Mouse (Mus musculus): ENCODE data around the gene Otud7a. TPM values are rescaled to one million over a fixed set of nuclear protein-coding genes. Genes with fewer than 3 reads are reported as not detected.

Otud7a gene
- polyA plus RNA-seq (2017; shearing (Covaris generic)): not detected

DNA sequence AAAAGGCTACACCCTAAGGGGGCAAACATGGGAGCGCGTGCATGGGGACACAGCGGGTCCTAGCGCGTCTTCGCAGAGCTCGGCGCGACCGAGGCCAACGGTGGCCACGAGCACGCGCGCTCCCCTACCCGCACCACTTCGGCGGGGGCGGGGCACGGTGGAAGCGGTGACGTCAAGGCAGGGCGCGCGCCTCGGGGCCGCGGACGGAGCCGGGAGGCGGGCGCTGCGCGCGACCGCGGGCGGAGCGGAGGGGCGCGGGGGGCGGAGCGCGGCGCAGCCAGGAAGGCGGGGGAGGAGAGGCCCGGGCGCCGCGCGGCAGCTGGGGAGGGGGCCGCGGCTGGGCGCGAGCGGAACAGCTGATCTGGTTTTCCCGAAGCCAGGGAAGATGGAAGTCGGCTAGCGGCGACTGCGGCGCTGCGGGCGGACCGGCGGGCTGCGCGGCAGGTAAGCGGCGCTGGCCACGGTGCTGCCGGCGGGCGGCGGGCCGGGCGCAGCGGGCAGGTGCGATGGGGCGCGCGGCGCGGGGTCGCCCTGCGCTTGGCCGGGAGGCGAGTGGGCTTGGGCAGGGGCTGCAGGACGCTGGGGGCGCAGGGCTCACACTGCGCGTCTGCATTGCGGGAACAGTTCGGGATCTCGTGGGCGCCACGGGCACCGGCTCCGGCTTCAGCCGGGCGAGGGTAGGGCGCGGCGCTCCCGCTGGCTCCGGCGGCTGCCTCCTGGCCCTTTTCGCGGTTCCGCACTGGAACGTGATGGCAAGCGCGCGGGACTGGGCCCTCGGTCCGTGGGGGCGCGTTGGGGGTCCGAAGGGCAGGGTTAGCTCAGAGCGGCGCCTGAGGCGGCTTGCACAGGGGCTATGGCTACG, at the start of gene Otud7a:
TSS of gene Otud7a (plus strand) at position 268 of the 862 bp plus-strand sequence.

Other genes starting within 250 kb of the Otud7a start
- not detected for gene Chrna7, start 232.2 kb upstream of the Otud7a start, polyA plus RNA-seq (2017; shearing (Covaris generic))